Mouse (Mus musculus) c-Kit-negative CD71-positive TER-119-positive erythroid progenitor cells, embryonic 14.5 days (primary cell): ENCODE results near the gene Clec1b.
A peak's percentile ranks its signal among the peaks of the same experiment; 100 is the strongest.

Experiments used
- DNase-seq: peaks from one replicate; pipeline ENCODE4 v3.0.0-alpha.2; 2013; ENCODE audit warnings: low read depth, low spot score

The Clec1b gene

GRCm38 (mm10) chr6:129396997-129397396 lies at the start of gene Clec1b:
TSS of gene Clec1b (plus strand) at chr6:129397297.
- DNase-seq: no peak

- DNase-seq: no peak
Observed at GRCm38 (mm10) chr6:129349524-129350352, 47.4 kb upstream of the Clec1b start.

- no peak for DNase-seq
Observed at GRCm38 (mm10) chr6:129351091-129351490, 46.0 kb upstream of the Clec1b start.

GRCm38 (mm10) chr6:129355774-129356173 lies 41.3 kb upstream of the Clec1b start:
- DNase-seq: no peak

GRCm38 (mm10) chr6:129356430-129356829 lies 40.7 kb upstream of the Clec1b start:
- DNase-seq: no peak

- DNase-seq: no peak
Observed at GRCm38 (mm10) chr6:129359515-129359914, 37.6 kb upstream of the Clec1b start.

GRCm38 (mm10) chr6:129363942-129364341 lies 33.2 kb upstream of the Clec1b start:
- no peak for DNase-seq

- peak; percentile 13 for DNase-seq
Observed at GRCm38 (mm10) chr6:129365959-129366359, 31.1 kb upstream of the Clec1b start.

- no peak for DNase-seq
Observed at GRCm38 (mm10) chr6:129369374-129370132, 27.5 kb upstream of the Clec1b start.

- no peak for DNase-seq
Observed at GRCm38 (mm10) chr6:129374937-129375471, 22.1 kb upstream of the Clec1b start.

GRCm38 (mm10) chr6:129380454-129380853 lies 16.6 kb upstream of the Clec1b start:
- DNase-seq: no peak

GRCm38 (mm10) chr6:129381736-129382135 lies 15.4 kb upstream of the Clec1b start:
- DNase-seq: no peak

- no peak for DNase-seq
Observed at GRCm38 (mm10) chr6:129383466-129383865, 13.6 kb upstream of the Clec1b start.

- no peak for DNase-seq
Observed at GRCm38 (mm10) chr6:129385000-129385399, 12.1 kb upstream of the Clec1b start.

- no peak for DNase-seq
Observed at GRCm38 (mm10) chr6:129385774-129386173, 11.3 kb upstream of the Clec1b start, which contains the start of gene Clec12b. TSS of gene Clec12b (minus strand) at chr6:129385874.

GRCm38 (mm10) chr6:129393087-129393720 lies 3.9 kb upstream of the Clec1b start:
- no peak for DNase-seq

- DNase-seq: no peak
Observed at GRCm38 (mm10) chr6:129393732-129394131, 3.4 kb upstream of the Clec1b start.

- no peak for DNase-seq
Observed at GRCm38 (mm10) chr6:129399945-129400344, 2.8 kb downstream of the Clec1b start.

- no peak for DNase-seq
Observed at GRCm38 (mm10) chr6:129402404-129402803, 5.3 kb downstream of the Clec1b start.

- no peak for DNase-seq
Observed at GRCm38 (mm10) chr6:129403391-129403790, 6.3 kb downstream of the Clec1b start.

- DNase-seq: no peak
Observed at GRCm38 (mm10) chr6:129405999-129406398, 8.9 kb downstream of the Clec1b start.

- no peak for DNase-seq
Observed at GRCm38 (mm10) chr6:129407324-129407723, 10.2 kb downstream of the Clec1b start.
